Mouse (Mus musculus) embryo, embryonic 9.5 days (tissue): ENCODE data around the gene Ccdc189.

ENCODE experiments used
- DNase-seq: peaks from one replicate; pipeline ENCODE4 v3.0.0-alpha.2; 2017; ENCODE audit errors: extremely low spot score

The Ccdc189 gene

DNA sequence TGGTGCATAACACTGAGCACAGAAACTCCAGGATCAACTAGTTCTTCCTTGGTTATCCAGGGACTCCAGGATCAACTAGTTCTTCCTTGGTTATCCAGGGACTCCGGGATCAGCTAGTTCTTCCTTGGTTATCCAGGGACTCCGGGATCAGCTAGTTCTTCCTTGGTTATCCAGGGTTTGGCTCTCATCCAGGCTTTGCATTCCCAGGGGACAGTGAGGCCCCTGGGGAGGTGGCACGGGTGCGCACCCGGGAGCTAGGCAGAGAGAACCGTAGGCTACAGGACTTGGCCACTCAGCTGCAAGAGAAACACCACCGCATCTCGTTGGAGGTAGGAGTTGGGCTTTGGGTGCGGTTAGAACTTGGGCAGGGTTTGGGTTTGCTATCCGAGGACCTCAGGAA, 2.7 kb upstream of the Ccdc189 start:
- no peak for DNase-seq

GRCm38 (mm10) chr7:127589637-127590036, 1.2 kb upstream of the Ccdc189 start:
- no peak for DNase-seq

GRCm38 (mm10) chr7:127588901-127589300, 506 bp upstream of the Ccdc189 start:
- no peak for DNase-seq

- DNase-seq, result no peak
These were observed 1.2 kb downstream of the Ccdc189 start for GRCm38 (mm10) chr7:127587196-127587595.

GRCm38 (mm10) chr7:127586149-127586548, 2.2 kb downstream of the Ccdc189 start:
- DNase-seq, result no peak

GRCm38 (mm10) chr7:127585031-127585430, 3.4 kb downstream of the Ccdc189 start:
- DNase-seq, result no peak

DNA sequence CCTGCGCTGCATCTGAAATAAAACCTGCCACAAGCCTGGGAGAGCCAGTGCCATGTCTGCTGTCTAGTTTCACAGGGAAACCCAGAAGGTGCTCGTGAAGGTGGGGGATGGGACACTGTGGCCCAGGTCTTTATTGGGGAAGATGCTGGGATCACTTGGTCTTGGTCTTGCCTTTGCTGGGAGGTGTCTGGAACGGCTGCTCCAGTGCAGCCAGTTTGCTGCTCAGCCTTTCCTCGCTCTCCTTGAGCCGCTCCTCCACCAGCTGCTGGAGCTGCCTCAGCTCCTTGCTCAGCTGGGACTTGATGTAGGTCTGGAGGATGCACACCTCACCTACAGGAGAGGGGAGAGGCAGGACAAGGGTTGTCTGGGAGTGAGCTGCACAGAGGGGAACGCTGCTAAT, 5.1 kb downstream of the Ccdc189 start:
- DNase-seq, result no peak

DNA sequence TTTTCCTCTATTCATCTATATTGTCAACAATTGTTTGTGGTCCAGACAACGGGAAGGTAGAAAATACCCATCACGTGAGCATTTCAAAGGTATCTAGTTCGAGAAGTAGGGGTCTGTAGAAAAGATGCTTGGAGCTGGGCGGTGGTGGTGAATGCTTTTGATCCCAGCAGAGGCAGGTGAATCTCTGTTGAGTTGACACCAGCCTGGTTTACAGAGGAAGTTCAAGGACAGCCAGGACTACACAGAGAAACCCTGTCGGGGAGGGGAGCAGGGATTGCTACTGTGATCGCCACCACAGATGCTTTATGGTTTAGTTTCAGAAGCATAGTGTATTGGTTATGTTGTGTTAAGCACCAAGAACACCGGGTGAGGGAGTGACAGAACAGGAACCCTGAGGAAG, 14.3 kb downstream of the Ccdc189 start:
- DNase-seq, result no peak

- DNase-seq, result no peak
These were observed 14.8 kb downstream of the Ccdc189 start for GRCm38 (mm10) chr7:127573503-127574008.

GRCm38 (mm10) chr7:127572895-127573471, 15.4 kb downstream of the Ccdc189 start, which contains the start of gene Phkg2:
TSS of gene Phkg2 (plus strand) at chr7:127573340.
- DNase-seq, result peak; percentile 90

DNA sequence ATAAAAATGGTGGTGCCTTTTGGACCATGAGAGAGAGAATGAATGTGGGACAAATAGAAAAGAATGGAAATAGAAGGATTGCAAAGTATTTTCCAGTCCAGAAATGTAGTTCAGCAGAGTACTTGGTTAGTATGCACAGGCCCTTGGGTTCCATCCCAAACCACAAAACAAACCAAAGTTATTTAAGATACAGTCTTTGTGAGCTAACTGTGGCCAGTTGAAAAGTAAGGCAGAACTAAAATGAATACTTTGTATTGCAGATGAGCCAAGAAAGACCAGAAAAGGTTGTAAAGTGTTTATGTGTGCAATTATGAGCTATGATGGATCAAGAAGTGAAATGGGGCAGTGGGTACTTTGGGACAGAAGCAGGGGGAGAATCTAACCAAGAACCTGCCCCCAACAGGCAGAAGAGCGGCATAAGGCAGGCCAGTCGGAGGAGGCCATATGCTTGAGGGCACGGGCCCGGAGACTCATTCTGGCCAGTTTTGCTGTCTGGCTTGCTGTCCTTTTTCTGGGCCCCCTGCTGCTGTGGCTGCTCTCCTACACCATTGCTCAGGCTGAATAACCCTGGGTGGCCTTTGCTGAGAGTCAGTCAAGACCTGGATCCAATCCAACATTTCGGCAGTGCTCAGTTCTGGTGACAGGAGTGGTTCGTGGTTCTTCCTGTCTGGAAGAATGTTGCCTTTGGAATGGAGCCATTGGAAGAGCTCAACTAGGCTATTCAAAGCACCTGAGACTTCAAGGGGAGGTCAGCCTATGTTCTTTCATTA, 23.8 kb downstream of the Ccdc189 start:
- DNase-seq, result no peak

DNA sequence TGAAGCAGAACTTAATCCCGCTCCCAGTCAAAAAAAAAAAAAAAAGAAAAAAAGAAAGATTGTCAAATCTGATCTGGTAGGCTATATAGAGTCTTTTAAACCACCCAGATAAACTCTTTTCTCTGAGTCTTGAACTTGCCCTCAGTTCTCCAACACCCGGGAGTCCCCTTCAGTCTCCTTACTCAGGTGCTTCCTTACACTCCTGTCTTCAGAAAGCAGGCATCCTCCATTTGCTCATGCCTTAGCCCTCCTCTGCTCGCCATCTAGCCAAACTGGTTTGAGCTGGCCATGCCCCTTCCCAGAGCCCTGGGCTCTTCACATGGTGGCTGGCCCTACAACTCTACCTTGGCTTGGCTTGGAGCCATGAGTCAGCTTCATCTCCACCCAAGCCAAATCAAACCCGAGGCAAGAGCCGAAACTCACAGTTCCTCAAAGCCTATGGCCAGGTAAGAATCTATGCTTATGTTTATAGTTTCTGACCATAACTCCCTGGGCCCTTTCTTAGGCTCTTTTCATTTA, 27.0 kb downstream of the Ccdc189 start, which contains the start of gene Tmem265:
Gene Tmem265, plus strand, starts transcription at position 51 of the 519 bp plus-strand sequence.
- no peak for DNase-seq

- no peak for DNase-seq
These were observed 27.8 kb downstream of the Ccdc189 start for GRCm38 (mm10) chr7:127560580-127560979.

GRCm38 (mm10) chr7:127551558-127551957, 36.8 kb downstream of the Ccdc189 start:
- DNase-seq, result no peak

- no peak for DNase-seq
These were observed 39.1 kb downstream of the Ccdc189 start for GRCm38 (mm10) chr7:127549116-127549835.

- DNase-seq, result no peak
These were observed 46.7 kb downstream of the Ccdc189 start for GRCm38 (mm10) chr7:127541671-127542070.
